Mouse (Mus musculus) midbrain, postnatal 0 days (tissue): ENCODE results near the gene Ccndbp1. TPM values are rescaled to one million over a fixed set of nuclear protein-coding genes. Genes with fewer than 3 reads are reported as not detected.
A peak's percentile ranks its signal among the peaks of the same experiment; 100 is the strongest.
"Not testable (repeated sequence)": the region's sequence is repeated elsewhere in the genome, so short reads cannot be mapped to it uniquely, and the experiment has no call there.

Experiments
- ATAC-seq: fragments of 200-750 bp; cut with Nextera tagmentation; 2 replicates; pipeline ENCODE4 v1.8.0; 2017; ENCODE audit warnings: moderate number of reproducible peaks, mild to moderate bottlenecking, moderate TSS enrichment, moderate library complexity; ENCODE audit not compliant: low FRiP score
- DNase-seq: peaks from one replicate; pipeline ENCODE4 v3.0.0-alpha.2; 2015; ENCODE audit warnings: low spot score
- H3K27ac ChIP-seq: fragments of 300-500 bp; sonication (generic); 2 replicates; pipeline ENCODE4 v1.5.1; 2014; ENCODE audit warnings: low read depth, mild to moderate bottlenecking, low read length, mixed read lengths
- H3K27me3 ChIP-seq: fragments of 300-500 bp; sonication (generic); 2 replicates; pipeline ENCODE4 v1.6.1; 2014; ENCODE audit warnings: low read length, control low read depth, mixed read lengths; ENCODE audit not compliant: insufficient read depth
- H3K36me3 ChIP-seq: fragments of 300-500 bp; sonication (generic); 2 replicates; pipeline ENCODE4 v1.6.1; 2014; ENCODE audit warnings: low read length, control low read depth, mixed read lengths; ENCODE audit not compliant: insufficient read depth
- H3K4me1 ChIP-seq: fragments of 300-500 bp; sonication (generic); 2 replicates; pipeline ENCODE4 v1.6.1; 2014; ENCODE audit warnings: mild to moderate bottlenecking, control low read depth, antibody characterized with exemption, low read length, mixed read lengths; ENCODE audit not compliant: insufficient read depth
- H3K4me2 ChIP-seq: fragments of 300-500 bp; sonication (generic); 2 replicates; pipeline ENCODE4 v1.6.1; 2014; ENCODE audit warnings: low read depth, mild to moderate bottlenecking, low read length, mixed read lengths; ENCODE audit not compliant: poor library complexity, severe bottlenecking
- H3K4me3 ChIP-seq: fragments of 300-500 bp; sonication (generic); 2 replicates; pipeline ENCODE4 v1.5.1; 2014; ENCODE audit warnings: low read depth, mild to moderate bottlenecking, low read length, moderate library complexity
- H3K9ac ChIP-seq: fragments of 300-500 bp; sonication (generic); replicated peaks from 2 replicates; pipeline ENCODE4 v1.6.1; 2014; ENCODE audit warnings: mild to moderate bottlenecking, low read length, moderate library complexity, mixed read lengths; ENCODE audit not compliant: poor library complexity, severe bottlenecking
- H3K9me3 ChIP-seq: fragments of 300-500 bp; sonication (generic); 2 replicates; pipeline ENCODE4 v1.6.1; 2016; ENCODE audit warnings: low read length, control low read depth
- CTCF ChIP-seq: IDR thresholded peaks from 2 replicates; pipeline ENCODE4 v1.5.1; 2016; ENCODE audit warnings: antibody characterized with exemption, mild to moderate bottlenecking
- WGBS: fragments of 180-500 bp; shearing (Covaris S2); extraction: QIAGEN DNeasy Blood & Tissue Kit; methylation state at CpG from one replicate; pipeline ENCODE4 v1.1.7; 2014; 5-methylcytosine and 5-hydroxymethylcytosine counted together
- polyA plus RNA-seq: library from polyadenylated mRNA; unstranded; fragments of >200 nt; fragmentation: Nextera tagmentation; extraction: Ambion mirVana; gene quantifications from 2 replicates; pipeline ENCODE4 v1.2.1, GENCODE M21; 2015
- total RNA-seq: library from RNA; depleted of rRNA; stranded (reverse); fragments of >200 nt; gene quantifications from 2 replicates; pipeline ENCODE4 v1.2.3, GENCODE M21; 2014

Gene Ccndbp1
- total and polyA plus RNA-seq, 2 experiments from 2014 or later: 51.9 to 77.8 TPM

DNA sequence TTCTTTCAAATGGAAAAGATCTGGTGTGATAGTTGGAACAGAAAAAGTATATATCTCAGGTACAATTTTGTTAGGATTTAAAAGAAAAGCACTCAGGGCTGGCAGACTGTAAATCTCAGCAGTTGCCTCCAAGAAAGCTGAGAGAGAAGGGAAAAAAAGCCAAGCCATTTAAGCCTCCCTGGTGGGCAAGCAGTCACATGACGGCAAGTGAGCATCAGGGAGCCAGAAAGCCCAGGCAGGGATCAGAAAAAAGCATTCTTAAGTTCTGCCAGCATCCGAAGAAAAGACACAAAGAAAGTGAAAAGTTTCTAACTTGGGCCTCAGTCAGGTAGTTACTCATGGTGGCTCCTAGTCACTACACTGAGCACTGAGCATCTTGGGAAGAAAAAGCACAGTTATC, 24.6 kb upstream of the Ccndbp1 start:
- no peak for TF ChIP-seq CTCF
- no peak for DNase-seq
- Histone ChIP-seq H3K27me3 (no peaks in the 10 kb centered on the region), H3K9me3 (no peaks in the 10 kb centered on the region), H3K36me3 (peaks cover 3% of the 10 kb centered on the region), H3K4me2 (no peak overlapping the region), H3K4me3 (no peak overlapping the region), H3K4me1 (no peaks in the 10 kb centered on the region), H3K27ac (no peak overlapping the region), H3K9ac (no peak overlapping the region)
- WGBS: 12% methylated on average over 2 of the region's 2 CpGs
- ATAC-seq: no peak

DNA sequence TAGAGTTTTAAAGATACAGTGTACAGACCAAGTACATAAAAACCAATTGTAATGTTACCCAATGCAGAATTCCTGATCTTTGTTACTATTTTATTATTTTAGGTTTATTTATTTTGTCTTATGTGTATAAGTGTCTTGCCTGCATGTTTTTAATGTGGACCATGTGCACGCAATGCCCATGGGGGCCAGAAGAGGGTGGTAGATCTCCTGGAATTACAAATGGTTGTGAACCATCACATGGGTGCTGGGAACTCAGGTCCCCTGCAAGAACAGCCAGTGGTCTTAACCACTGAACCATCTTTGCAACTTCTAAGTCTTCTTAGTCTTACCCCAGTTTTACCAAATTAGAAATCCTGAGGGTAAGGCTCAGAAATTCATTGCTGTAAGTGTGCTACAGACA, 23.0 kb upstream of the Ccndbp1 start:
- no peak for ATAC-seq
- Histone ChIP-seq H3K9me3 (no peaks in the 10 kb centered on the region), H3K4me2 (no peak overlapping the region), H3K9ac (no peak overlapping the region), H3K27me3 (no peaks in the 10 kb centered on the region), H3K27ac (no peak overlapping the region), H3K4me3 (no peak overlapping the region), H3K36me3 (peaks cover 3% of the 10 kb centered on the region), H3K4me1 (no peaks in the 10 kb centered on the region)
- TF ChIP-seq CTCF: peak; percentile 9; the same call in 1 of the 2 replicates
- WGBS: 98% methylated on average over 1 of the region's 1 CpGs
- DNase-seq: no peak

- no peak for DNase-seq
- no peak for TF ChIP-seq CTCF
Observed at GRCm38 (mm10) chr2:120991196-120991595, 17.0 kb upstream of the Ccndbp1 start.

DNA sequence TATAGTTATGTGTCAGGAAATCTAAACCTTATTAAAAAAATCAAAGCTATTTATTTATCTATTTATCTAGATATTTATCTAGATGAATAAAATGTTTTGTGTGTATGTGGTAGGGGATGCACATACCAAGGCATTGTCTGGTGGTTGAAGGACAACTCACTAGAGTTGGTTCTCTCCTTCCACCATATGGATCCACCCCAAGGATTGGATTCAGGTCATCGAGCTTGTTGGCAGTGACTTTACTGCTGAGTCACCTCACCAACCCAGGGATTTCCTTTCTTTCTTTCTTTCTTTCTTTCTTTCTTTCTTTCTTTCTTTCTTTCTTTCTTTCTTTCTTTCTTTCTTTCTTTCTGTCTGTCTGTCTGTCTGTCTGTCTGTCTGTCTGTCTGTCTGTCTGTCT, 11.6 kb upstream of the Ccndbp1 start:
- ATAC-seq, H3K9me3 ChIP-seq, DNase-seq, H3K27me3 ChIP-seq, H3K4me3 ChIP-seq, H3K9ac ChIP-seq, H3K27ac ChIP-seq, H3K4me1 ChIP-seq, H3K4me2 ChIP-seq: not testable (repeated sequence)
- H3K36me3 ChIP-seq: peaks cover 11% of the 10 kb centered on the region
- WGBS: 86% methylated on average over 1 of the region's 1 CpGs

More at GRCm38 (mm10) chr2:120991196-120991595, 17.0 kb upstream of the Ccndbp1 start:
- ATAC-seq: no peak
- WGBS: 76% methylated on average over 4 of the region's 4 CpGs
- Histone ChIP-seq H3K36me3 (peaks cover 13% of the 10 kb centered on the region), H3K9me3 (no peaks in the 10 kb centered on the region), H3K4me2 (no peak overlapping the region), H3K27me3 (no peaks in the 10 kb centered on the region), H3K4me1 (no peaks in the 10 kb centered on the region), H3K9ac (no peak overlapping the region), H3K27ac (no peak overlapping the region), H3K4me3 (no peak overlapping the region)

GRCm38 (mm10) chr2:120998863-120999262, 9.3 kb upstream of the Ccndbp1 start:
- Histone ChIP-seq H3K4me1 (no peaks in the 10 kb centered on the region), H3K9me3 (no peaks in the 10 kb centered on the region), H3K36me3 (peaks cover 6% of the 10 kb centered on the region; the same call in 1 of the 2 replicates), H3K4me2 (no peak overlapping the region), H3K4me3 (no peak overlapping the region), H3K27me3 (no peaks in the 10 kb centered on the region), H3K9ac (no peak overlapping the region), H3K27ac (no peak overlapping the region)
- no peak for TF ChIP-seq CTCF
- 92% methylated on average over 8 of the region's 8 CpGs for WGBS
- DNase-seq (no peak), ATAC-seq (no peak)

- Histone ChIP-seq H3K36me3 (peaks cover 6% of the 10 kb centered on the region; the same call in 1 of the 2 replicates), H3K4me2 (no peak overlapping the region), H3K9me3 (no peaks in the 10 kb centered on the region), H3K27ac (no peak overlapping the region), H3K4me1 (no peaks in the 10 kb centered on the region), H3K9ac (no peak overlapping the region), H3K4me3 (no peak overlapping the region), H3K27me3 (no peaks in the 10 kb centered on the region)
- ATAC-seq: no peak
- 79% methylated on average over 2 of the region's 2 CpGs for WGBS
- TF ChIP-seq CTCF: peak; percentile 51
- no peak for DNase-seq
Observed at GRCm38 (mm10) chr2:121003586-121003985, 4.6 kb upstream of the Ccndbp1 start.
